Mouse (Mus musculus) olfactory bulb, adult 2 months (tissue): ENCODE measurements around the gene Hist1h4h. TPM values are rescaled to one million over a fixed set of nuclear protein-coding genes. Genes with fewer than 3 reads are reported as not detected.
"Not testable (repeated sequence)": the region's sequence is repeated elsewhere in the genome, so short reads cannot be mapped to it uniquely, and the experiment has no call there.

Source experiments
- H3K27ac ChIP-seq: fragments of 200-500 bp; 2 replicates; pipeline ENCODE4 v1.5.1; 2012; ENCODE audit warnings: low read depth, low read length; ENCODE audit not compliant: insufficient read depth
- H3K4me1 ChIP-seq: fragments of 200-500 bp; 2 replicates; pipeline ENCODE4 v1.6.1; 2012; ENCODE audit warnings: low read length; ENCODE audit not compliant: control insufficient read depth, insufficient read depth
- H3K4me3 ChIP-seq: fragments of 200-500 bp; 2 replicates; pipeline ENCODE4 v1.5.1; 2012; ENCODE audit warnings: mild to moderate bottlenecking, low read depth, low read length, moderate library complexity; ENCODE audit not compliant: insufficient read depth
- CTCF ChIP-seq: fragments of 200-500 bp; IDR thresholded peaks from 2 replicates; pipeline ENCODE4 v1.5.1; 2012; ENCODE audit warnings: low read depth, mild to moderate bottlenecking, low read length, moderate library complexity; ENCODE audit not compliant: insufficient read depth
- POLR2A ChIP-seq: fragments of 200-500 bp; IDR thresholded peaks from 2 replicates; pipeline ENCODE4 v1.6.1; 2012; ENCODE audit warnings: mild to moderate bottlenecking, low read depth, low read length, moderate library complexity; ENCODE audit not compliant: insufficient read depth
- WGBS: fragments of 180-500 bp; shearing (Covaris S2); methylation state at CpG from one replicate; pipeline ENCODE4 v1.1.7; 2018; 5-methylcytosine and 5-hydroxymethylcytosine counted together
- polyA plus RNA-seq: library from polyadenylated mRNA; stranded (reverse); fragments of >200 nt; gene quantifications from 2 replicates; pipeline ENCODE4 v1.2.4, GENCODE M21; 2012; ENCODE audit warnings: low replicate concordance; ENCODE audit not compliant: missing spikeins, insufficient read depth, insufficient read length

Hist1h4h gene
- polyA plus RNA-seq, 1 experiment = not detected

GRCm38 (mm10) chr13:23530181-23530900 lies 509 bp upstream of the Hist1h4h start:
- peaks cover 9% of the 10 kb centered on the region; the same call in 1 of the 2 replicates for H3K4me1 ChIP-seq
- H3K27ac ChIP-seq = peak overlapping the region; percentile 95
- H3K4me3 ChIP-seq = peak overlapping the region; percentile 57
- TF ChIP-seq CTCF = no peak
- TF ChIP-seq POLR2A = no peak
- under 1% methylated on average over 20 of the region's 20 CpGs for WGBS

DNA sequence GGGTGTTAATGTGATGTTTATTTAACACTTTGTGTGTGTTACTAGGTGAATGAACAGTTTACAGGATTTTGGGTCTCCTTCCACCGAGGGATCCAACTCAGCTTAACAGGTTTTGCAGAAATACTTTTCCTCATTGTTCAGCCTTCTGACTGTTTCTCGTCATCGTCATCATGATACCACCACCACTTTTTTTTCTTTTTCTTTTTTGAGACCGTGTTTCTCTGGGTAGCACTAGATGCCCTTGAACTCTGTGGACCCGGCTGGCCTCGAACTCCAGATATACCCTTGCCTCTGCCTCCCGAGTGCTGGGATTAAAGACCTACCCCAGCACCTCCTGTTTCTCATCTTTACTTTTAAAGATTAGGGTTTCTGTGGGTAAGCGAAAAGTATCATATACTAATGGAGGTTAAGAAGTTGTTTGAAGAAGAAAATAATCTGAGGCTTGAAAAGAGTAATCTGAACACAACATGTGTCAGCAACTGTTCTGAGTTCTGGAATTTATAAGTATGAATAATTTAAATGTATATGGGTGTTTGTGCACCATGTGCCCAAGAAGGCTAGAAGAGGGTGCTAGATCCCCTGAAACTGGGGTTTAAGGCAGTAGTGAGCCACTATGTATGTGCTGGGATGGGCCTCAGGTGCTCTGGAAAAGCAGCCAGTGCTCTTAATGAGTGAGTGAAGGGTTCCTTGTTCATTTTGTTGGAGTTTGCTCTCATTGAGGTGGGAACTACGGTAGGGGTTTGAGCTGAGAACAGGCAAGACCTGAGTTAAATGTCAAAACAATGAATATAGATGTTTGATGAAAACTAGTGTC lies 1.6 kb downstream of the Hist1h4h start:
- no peak overlapping the region for H3K27ac ChIP-seq
- H3K4me1 ChIP-seq = peaks cover 12% of the 10 kb centered on the region
- no peak overlapping the region for H3K4me3 ChIP-seq
- TF ChIP-seq CTCF (no peak), POLR2A (no peak)
- 13% methylated on average over 9 of the region's 9 CpGs for WGBS

DNA sequence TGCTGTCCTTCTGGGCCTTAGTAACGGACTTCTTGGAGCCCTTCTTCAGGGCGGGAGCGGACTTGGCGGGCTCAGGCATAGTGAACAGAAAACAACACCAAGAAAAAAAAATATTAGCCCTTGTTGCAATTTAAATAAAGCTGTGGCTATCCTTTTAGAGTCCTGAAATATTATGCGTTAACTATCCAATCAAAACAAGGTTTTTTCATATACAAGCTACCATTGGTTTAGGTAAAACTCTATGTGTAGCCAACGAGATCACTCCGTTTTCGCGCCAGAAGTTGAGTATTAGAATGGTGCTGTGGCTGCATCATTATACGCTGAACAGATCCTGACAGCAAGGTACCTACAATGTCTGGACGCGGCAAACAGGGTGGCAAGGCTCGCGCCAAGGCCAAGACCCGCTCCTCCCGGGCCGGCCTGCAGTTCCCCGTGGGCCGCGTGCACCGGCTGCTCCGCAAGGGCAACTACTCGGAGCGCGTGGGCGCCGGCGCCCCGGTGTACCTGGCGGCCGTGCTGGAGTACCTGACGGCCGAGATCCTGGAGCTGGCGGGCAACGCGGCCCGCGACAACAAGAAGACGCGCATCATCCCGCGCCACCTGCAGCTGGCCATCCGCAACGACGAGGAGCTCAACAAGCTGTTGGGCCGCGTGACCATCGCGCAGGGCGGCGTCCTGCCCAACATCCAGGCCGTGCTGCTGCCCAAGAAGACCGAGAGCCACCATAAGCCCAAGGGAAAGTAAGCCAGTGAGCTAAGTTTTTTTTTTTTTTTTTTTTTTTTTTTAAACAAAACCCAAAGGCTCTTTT lies 2.9 kb downstream of the Hist1h4h start, which contains the start of gene Hist1h2af:
Gene Hist1h2af (plus strand): TSS at position 347 of the 808 bp plus-strand sequence.
- Histone ChIP-seq H3K27ac (peak within 1 kb of the TSS; percentile 69; the same call in 1 of the 2 replicates), H3K4me1 (peaks cover 12% of the 10 kb centered on the region), H3K4me3 (peak within 1 kb of the TSS; percentile 50)
- under 1% methylated on average over 29 of the region's 53 CpGs for WGBS

DNA sequence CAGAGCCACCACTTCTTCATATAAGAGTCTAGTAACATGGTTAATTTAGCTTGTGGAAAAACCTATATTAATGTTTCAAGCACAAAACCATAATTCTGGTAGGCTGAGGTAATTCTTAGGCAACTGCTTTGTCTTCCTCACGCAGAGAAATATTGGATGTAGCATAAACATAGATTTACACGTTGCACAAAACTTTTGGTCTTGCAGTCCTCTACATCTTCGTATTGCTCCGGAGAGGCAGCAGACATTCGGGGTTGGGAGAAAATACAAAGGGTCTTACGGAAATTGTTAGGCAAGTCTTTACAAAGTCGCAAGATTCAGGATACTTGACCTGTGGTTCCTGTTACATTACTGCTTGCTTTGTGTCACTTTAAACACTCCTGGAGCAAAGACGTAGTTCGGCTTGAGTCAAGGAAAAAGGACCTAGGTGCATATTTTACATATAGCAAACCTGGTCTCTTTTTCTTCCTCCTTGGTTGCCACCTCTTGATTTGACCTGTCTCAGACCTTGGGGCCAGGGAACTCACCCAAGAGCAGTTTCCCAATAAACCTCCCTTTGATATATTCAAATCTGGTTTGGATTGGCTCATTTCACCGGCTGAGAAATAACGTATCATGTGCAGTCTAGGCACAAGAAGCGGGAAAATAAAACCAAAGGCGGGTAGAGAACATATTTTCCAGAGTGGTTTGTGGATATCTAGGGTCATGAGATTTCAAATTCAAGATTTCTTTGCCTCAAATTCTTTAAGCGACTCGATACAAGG lies 3.7 kb downstream of the Hist1h4h start:
- H3K4me3 ChIP-seq = no peak overlapping the region
- peaks cover 12% of the 10 kb centered on the region for H3K4me1 ChIP-seq
- TF ChIP-seq POLR2A (no peak), CTCF (no peak)
- under 1% methylated on average over 15 of the region's 15 CpGs for WGBS
- no peak overlapping the region for H3K27ac ChIP-seq

GRCm38 (mm10) chr13:23535137-23536075 lies 4.6 kb downstream of the Hist1h4h start, which contains the start of gene Hist1h3g:
Hist1h3g (plus strand) TSS chr13:23535422.
- H3K27ac ChIP-seq = not testable (repeated sequence)
- WGBS = under 1% methylated on average over 54 of the region's 62 CpGs
- H3K4me3 ChIP-seq = peak within 1 kb of the TSS; percentile 64
- peaks cover 12% of the 10 kb centered on the region for H3K4me1 ChIP-seq

DNA sequence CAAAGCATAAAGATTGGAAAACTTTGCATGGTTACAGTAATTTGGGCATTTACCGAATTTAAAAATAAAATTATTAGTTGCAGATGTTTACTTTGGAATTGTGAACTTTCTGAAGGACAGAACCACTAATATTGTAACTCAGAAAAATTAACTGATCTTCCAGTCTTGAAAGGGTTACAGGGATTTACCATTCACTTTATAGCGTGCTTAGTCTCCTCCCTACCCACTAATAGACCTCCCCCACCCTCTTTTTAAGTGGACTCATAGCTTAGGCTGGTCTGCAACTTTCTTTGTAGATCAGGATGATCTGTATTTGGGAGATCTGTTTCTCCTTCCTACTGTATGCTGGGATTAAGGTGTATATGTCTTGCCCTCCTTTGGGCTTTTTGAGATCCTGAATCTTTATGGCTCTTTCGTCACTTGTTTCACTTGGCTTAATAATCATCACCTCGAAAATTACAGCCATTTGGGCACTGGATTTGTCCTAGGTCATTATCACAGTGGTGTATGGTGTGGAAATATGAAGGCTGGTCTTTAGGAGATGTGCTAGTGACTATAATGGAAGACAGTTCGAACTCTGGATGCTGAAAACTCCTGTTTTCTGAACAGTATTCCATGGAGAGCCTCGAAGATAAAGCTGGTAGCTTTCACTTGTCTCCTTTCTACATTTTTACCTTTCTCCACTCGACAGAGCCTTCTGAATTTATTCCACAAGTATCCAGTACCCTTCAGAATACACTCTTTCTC lies 5.4 kb downstream of the Hist1h4h start:
- TF ChIP-seq CTCF (no peak), POLR2A (no peak)
- Histone ChIP-seq H3K27ac (no peak overlapping the region), H3K4me3 (no peak overlapping the region), H3K4me1 (peaks cover 12% of the 10 kb centered on the region)
- WGBS = 14% methylated on average over 7 of the region's 7 CpGs

DNA sequence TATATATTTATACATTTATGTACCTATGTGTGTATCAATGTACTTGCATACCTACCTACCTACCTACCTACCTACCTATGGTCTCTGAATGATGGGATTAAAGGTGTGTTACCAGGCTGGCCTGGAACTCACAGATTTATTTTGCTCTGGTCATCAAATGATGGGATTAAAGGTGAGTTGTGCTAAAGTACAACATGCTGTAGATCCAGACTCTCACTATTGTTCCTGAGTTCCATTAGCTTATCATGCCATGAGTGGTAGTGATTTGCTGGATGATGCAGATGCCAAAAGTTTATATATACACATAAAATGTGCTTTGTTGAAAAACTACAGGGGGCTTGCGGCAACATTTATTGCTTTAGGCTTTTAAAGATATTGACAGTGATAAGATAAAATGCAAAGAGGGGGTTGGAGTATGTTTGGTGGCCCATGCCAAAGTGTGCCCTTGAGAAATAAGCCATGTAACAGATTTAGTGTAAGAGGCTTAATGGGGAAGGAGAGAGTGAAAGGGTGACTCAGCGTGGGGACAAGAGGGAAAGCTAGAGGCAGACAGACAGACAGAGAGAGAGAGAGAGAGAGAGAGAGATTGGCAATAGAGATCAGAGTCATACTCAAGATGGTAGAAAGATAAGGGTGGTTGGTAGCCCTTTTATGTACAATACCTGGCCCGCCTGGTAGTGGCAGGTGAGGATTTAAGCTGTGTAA lies 6.3 kb downstream of the Hist1h4h start:
- Histone ChIP-seq H3K27ac (no peak overlapping the region), H3K4me3 (no peak overlapping the region), H3K4me1 (peaks cover 12% of the 10 kb centered on the region)
- 77% methylated on average over 3 of the region's 3 CpGs for WGBS
- TF ChIP-seq POLR2A (no peak), CTCF (no peak)
